Mouse (Mus musculus): ENCODE data around the gene Insl5. TPM values are rescaled to one million over a fixed set of nuclear protein-coding genes. Genes with fewer than 3 reads are reported as not detected.

Gene Insl5
- not detected for polyA plus RNA-seq (2017; shearing (Covaris generic))

- no peak for ATAC-seq
Observed at GRCm38 (mm10) chr4:103026621-103027020, at the start of gene Insl5. Insl5 (minus strand) TSS chr4:103026842.

GRCm38 (mm10) chr4:103070631-103071030, 44.0 kb upstream of the Insl5 start:
- ATAC-seq = no peak

- ATAC-seq = no peak
Observed at GRCm38 (mm10) chr4:103067906-103068655, 41.4 kb upstream of the Insl5 start.

- no peak for ATAC-seq
Observed at GRCm38 (mm10) chr4:103064976-103065375, 38.3 kb upstream of the Insl5 start.

- ATAC-seq = no peak
Observed at GRCm38 (mm10) chr4:103064421-103064820, 37.8 kb upstream of the Insl5 start.

- ATAC-seq = no peak
Observed at GRCm38 (mm10) chr4:103056909-103057308, 30.3 kb upstream of the Insl5 start.

- no peak for ATAC-seq
Observed at GRCm38 (mm10) chr4:103048046-103048445, 21.4 kb upstream of the Insl5 start.

- peak; percentile 53 for ATAC-seq
Observed at GRCm38 (mm10) chr4:103042997-103043396, 16.4 kb upstream of the Insl5 start.

- no peak for ATAC-seq
Observed at GRCm38 (mm10) chr4:103039838-103040191, 13.2 kb upstream of the Insl5 start.

GRCm38 (mm10) chr4:103039103-103039837, 12.6 kb upstream of the Insl5 start:
- ATAC-seq = peak; percentile 77

GRCm38 (mm10) chr4:103028177-103029088, 1.8 kb upstream of the Insl5 start:
- ATAC-seq = no peak

GRCm38 (mm10) chr4:103027745-103028144, 1.1 kb upstream of the Insl5 start:
- ATAC-seq = no peak

- no peak for ATAC-seq
Observed at GRCm38 (mm10) chr4:103013490-103013889, 13.2 kb downstream of the Insl5 start.

- ATAC-seq = no peak
Observed at GRCm38 (mm10) chr4:103011823-103012222, 14.8 kb downstream of the Insl5 start.

- ATAC-seq = no peak
Observed at GRCm38 (mm10) chr4:103010734-103011133, 15.9 kb downstream of the Insl5 start.

- peak; percentile 84 for ATAC-seq
Observed at GRCm38 (mm10) chr4:103006943-103007418, 19.7 kb downstream of the Insl5 start.

- ATAC-seq = no peak
Observed at GRCm38 (mm10) chr4:103006266-103006665, 20.4 kb downstream of the Insl5 start.

- ATAC-seq = peak; percentile 20
Observed at GRCm38 (mm10) chr4:103005190-103005945, 21.3 kb downstream of the Insl5 start.

- no peak for ATAC-seq
Observed at GRCm38 (mm10) chr4:103004681-103005080, 22.0 kb downstream of the Insl5 start.

- no peak for ATAC-seq
Observed at GRCm38 (mm10) chr4:102991685-102992084, 35.0 kb downstream of the Insl5 start.

- ATAC-seq = peak; percentile 50
Observed at GRCm38 (mm10) chr4:102990595-102991340, 35.9 kb downstream of the Insl5 start.

All from CD4-positive, CD25-positive, alpha-beta regulatory T cell, adult 4 months (primary cell).